Mouse (Mus musculus) kidney, adult 2 months (tissue): ENCODE measurements around the gene B4galnt3.

Experiments
- CTCF ChIP-seq: fragments of 200-500 bp; conservative IDR thresholded peaks from 2 replicates; pipeline ENCODE4 v1.5.1; 2011; ENCODE audit warnings: low read depth, mild to moderate bottlenecking, control low read depth, low read length, moderate library complexity, mixed read lengths; ENCODE audit not compliant: insufficient read depth, insufficient read length
- POLR2A ChIP-seq: fragments of 200-500 bp; IDR thresholded peaks from one replicate; pipeline ENCODE4 v1.6.1; 2011; ENCODE audit warnings: low read depth, low read length, control low read depth

DNA sequence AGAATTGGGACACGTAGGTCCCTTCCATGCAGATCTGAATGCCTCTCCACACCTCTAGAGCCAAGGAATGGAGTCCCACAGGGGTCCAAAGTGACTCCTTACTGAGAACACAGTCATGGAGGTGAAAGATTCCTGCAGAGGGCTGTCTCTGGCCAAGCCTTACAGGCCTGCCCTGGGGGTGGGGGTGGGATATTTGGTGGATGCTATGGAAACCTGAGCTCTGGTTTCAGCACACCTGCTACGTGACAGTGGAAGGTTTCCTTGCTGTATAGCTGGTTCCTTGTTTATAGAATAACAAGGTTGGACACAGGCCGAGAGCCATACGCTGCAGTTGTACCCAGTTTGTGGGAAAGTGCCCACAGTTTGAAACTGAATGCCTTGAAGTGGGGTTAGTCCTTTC, 113.9 kb downstream of the B4galnt3 start:
- no peak for TF ChIP-seq CTCF
- TF ChIP-seq POLR2A = no peak
